Mouse (Mus musculus) kidney, embryonic 14.5 days (tissue): Measurements from ENCODE around the gene Svopl. TPM values are rescaled to one million over a fixed set of nuclear protein-coding genes. Genes with fewer than 3 reads are reported as not detected.

Experiments
- ATAC-seq: fragments of 200-750 bp; cut with Nextera tagmentation; 2 replicates; pipeline ENCODE4 v1.8.0; 2017; ENCODE audit warnings: moderate number of reproducible peaks, mild to moderate bottlenecking, moderate TSS enrichment, moderate library complexity; ENCODE audit not compliant: low FRiP score, low TSS enrichment
- H3K27ac ChIP-seq: fragments of 300-500 bp; sonication (generic); 2 replicates; pipeline ENCODE4 v1.5.1; 2014; ENCODE audit warnings: low read depth, mild to moderate bottlenecking, low read length, moderate library complexity, mixed read lengths
- H3K27me3 ChIP-seq: fragments of 300-500 bp; sonication (generic); 2 replicates; pipeline ENCODE4 v1.6.1; 2014; ENCODE audit warnings: mild to moderate bottlenecking, low read length; ENCODE audit not compliant: control insufficient read depth, insufficient read depth
- H3K36me3 ChIP-seq: fragments of 300-500 bp; sonication (generic); 2 replicates; pipeline ENCODE4 v1.6.1; 2014; ENCODE audit warnings: low read length, mixed read lengths; ENCODE audit not compliant: control insufficient read depth, insufficient read depth
- H3K4me1 ChIP-seq: fragments of 300-500 bp; sonication (generic); 2 replicates; pipeline ENCODE4 v1.6.1; 2014; ENCODE audit warnings: low read length, mixed read lengths; ENCODE audit not compliant: control insufficient read depth, insufficient read depth
- H3K4me2 ChIP-seq: fragments of 300-500 bp; sonication (generic); replicated peaks from 2 replicates; pipeline ENCODE4 v1.6.1; 2014; ENCODE audit warnings: low read depth, mild to moderate bottlenecking, low read length
- H3K4me3 ChIP-seq: fragments of 300-500 bp; sonication (generic); 2 replicates; pipeline ENCODE4 v1.5.1; 2014; ENCODE audit warnings: mild to moderate bottlenecking, low read length
- H3K9ac ChIP-seq: fragments of 300-500 bp; sonication (generic); 2 replicates; pipeline ENCODE4 v1.6.1; 2014; ENCODE audit warnings: low read depth, mild to moderate bottlenecking, low read length, moderate library complexity
- H3K9me3 ChIP-seq: fragments of 300-500 bp; sonication (generic); 2 replicates; pipeline ENCODE4 v1.6.1; 2016; ENCODE audit warnings: low read length; ENCODE audit not compliant: control insufficient read depth
- WGBS: fragments of 180-500 bp; shearing (Covaris S2); extraction: QIAGEN DNeasy Blood & Tissue Kit; methylation state at CpG from one replicate; pipeline ENCODE4 v1.1.7; 2014; 5-methylcytosine and 5-hydroxymethylcytosine counted together
- polyA plus RNA-seq: library from polyadenylated mRNA; unstranded; fragments of >200 nt; fragmentation: Nextera tagmentation; extraction: Ambion mirVana; gene quantifications from 2 replicates; pipeline ENCODE4 v1.2.1, GENCODE M21; 2014

Gene Svopl
- polyA plus RNA-seq, 1 experiment from 2014 or later = 17.8 TPM

DNA sequence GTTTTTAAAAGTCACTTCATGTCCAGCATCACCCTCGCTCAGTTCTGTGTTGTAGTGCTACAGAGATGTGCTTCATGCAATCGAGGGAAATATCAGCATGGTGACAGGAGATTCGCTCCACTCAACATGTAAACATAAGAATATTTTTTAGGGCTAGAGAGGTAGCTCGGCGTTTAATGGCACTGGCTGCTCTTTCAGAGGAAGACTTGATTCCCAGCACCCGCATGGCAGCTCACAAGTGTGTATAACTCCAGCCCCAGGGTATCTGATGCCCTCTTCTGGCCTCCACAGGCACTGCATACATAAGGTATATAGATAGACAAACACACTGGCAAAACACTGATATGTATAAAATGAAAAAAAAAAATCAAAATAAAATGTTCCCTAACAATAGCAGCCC, 2.8 kb upstream of the Svopl start:
- 77% methylated on average over 6 of the region's 6 CpGs for WGBS
- H3K27me3 ChIP-seq = no peaks in the 10 kb centered on the region
- H3K4me3 ChIP-seq = no peak overlapping the region
- H3K27ac ChIP-seq = peak overlapping the region; percentile 91
- H3K36me3 ChIP-seq = no peaks in the 10 kb centered on the region
- peaks cover under 1% of the 10 kb centered on the region; the same call in 1 of the 2 replicates for H3K9me3 ChIP-seq
- ATAC-seq = no peak
- H3K4me2 ChIP-seq = no peak overlapping the region
- H3K9ac ChIP-seq = no peak overlapping the region
- H3K4me1 ChIP-seq = peaks cover 25% of the 10 kb centered on the region

DNA sequence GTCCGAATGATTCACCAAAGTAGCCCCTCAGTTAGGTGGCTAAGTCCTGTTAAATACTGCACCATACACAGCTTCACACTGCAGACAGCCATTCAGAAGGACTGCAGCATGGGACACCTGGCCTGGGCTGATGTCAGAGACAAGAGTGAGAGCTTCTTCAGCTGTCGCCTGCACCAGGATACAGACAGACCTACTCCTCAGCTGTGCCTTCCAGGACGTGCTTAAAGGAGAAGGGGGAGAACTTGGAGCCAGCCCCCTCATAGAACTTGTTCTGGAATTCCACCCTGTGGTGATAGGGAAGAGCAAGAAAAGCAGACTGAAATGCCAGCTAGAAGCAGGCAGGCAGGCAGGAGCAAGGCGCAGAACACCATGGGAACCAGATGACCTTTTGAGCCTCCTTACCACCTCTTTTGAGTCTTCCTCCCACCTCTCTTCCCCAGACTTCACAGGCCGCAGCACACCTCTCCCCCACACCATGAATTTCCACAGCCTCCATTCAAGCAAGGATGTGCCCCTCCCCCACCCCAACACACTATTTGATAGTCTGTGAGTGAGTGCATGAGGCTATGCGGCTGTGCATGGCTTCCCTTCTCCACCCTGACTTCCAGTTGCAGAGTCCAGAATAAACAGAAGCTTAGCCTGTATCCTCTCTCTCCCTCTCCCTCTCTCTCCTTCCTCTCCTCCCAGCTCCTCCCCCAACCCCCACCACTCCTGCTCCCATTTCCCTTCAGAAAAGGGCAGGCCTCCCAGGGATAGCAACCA, 2.2 kb upstream of the Svopl start:
- H3K27ac ChIP-seq = peak overlapping the region; percentile 91
- H3K9ac ChIP-seq = no peak overlapping the region
- H3K4me2 ChIP-seq = no peak overlapping the region
- peaks cover 3% of the 10 kb centered on the region; the same call in 1 of the 2 replicates for H3K9me3 ChIP-seq
- ATAC-seq = peak; percentile 88
- no peak overlapping the region for H3K4me3 ChIP-seq
- no peaks in the 10 kb centered on the region for H3K36me3 ChIP-seq
- peaks cover 25% of the 10 kb centered on the region for H3K4me1 ChIP-seq
- 23% methylated on average over 6 of the region's 6 CpGs for WGBS
- H3K27me3 ChIP-seq = no peaks in the 10 kb centered on the region

GRCm38 (mm10) chr6:38048003-38048402, 1.2 kb upstream of the Svopl start:
- H3K9ac ChIP-seq = no peak overlapping the region
- H3K36me3 ChIP-seq = no peaks in the 10 kb centered on the region
- H3K4me1 ChIP-seq = peaks cover 25% of the 10 kb centered on the region
- peak overlapping the region; percentile 91; the same call in 1 of the 2 replicates for H3K27ac ChIP-seq
- ATAC-seq = peak; percentile 24; the same call in 1 of the 2 replicates
- no peak overlapping the region for H3K4me3 ChIP-seq
- H3K27me3 ChIP-seq = no peaks in the 10 kb centered on the region
- WGBS = 69% methylated on average over 4 of the region's 4 CpGs
- peaks cover 3% of the 10 kb centered on the region; the same call in 1 of the 2 replicates for H3K9me3 ChIP-seq
- H3K4me2 ChIP-seq = no peak overlapping the region

- H3K27ac ChIP-seq = peak overlapping the region; percentile 69; the same call in 1 of the 2 replicates
- H3K27me3 ChIP-seq = no peaks in the 10 kb centered on the region
- H3K9me3 ChIP-seq = no peaks in the 10 kb centered on the region
- no peak overlapping the region for H3K9ac ChIP-seq
- 73% methylated on average over 5 of the region's 5 CpGs for WGBS
- H3K4me1 ChIP-seq = peaks cover 15% of the 10 kb centered on the region
- no peak overlapping the region for H3K4me2 ChIP-seq
- H3K36me3 ChIP-seq = no peaks in the 10 kb centered on the region
- H3K4me3 ChIP-seq = no peak overlapping the region
- no peak for ATAC-seq
Measured at GRCm38 (mm10) chr6:38032801-38033566, 13.8 kb downstream of the Svopl start.

DNA sequence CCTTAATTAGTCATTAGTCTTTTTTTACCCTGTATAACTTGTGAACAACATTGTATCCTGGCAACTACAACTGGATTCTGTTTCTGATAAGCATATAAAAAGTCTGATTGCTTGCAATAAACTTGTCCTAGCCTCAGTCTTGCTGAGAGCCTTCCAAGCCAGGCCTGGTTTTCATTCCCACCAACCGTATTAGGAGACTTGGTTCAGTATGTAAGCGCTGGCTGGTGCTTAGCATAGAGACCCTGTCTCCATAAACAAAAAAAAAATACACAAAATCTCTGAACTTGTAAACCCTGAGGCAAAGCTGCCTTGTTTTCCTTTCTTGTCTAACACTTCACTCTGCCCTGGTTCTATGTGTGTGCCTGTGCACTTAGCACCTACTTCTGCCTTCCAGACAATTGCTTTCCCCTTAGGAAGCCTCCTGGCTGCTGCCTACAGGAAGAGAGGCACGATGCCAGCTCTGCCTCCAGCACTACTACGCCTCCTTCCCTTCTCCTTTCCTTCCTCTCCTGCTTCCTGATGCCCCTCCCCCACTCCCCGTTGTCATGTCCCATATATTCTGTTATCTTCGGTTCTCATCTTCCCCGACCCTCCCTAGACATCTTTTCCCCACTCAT, 14.8 kb downstream of the Svopl start:
- H3K27me3 ChIP-seq = no peaks in the 10 kb centered on the region
- peaks cover 15% of the 10 kb centered on the region for H3K4me1 ChIP-seq
- H3K27ac ChIP-seq = peak overlapping the region; percentile 69; the same call in 1 of the 2 replicates
- ATAC-seq = no peak
- no peak overlapping the region for H3K4me3 ChIP-seq
- H3K9me3 ChIP-seq = no peaks in the 10 kb centered on the region
- no peak overlapping the region for H3K4me2 ChIP-seq
- H3K9ac ChIP-seq = no peak overlapping the region
- no peaks in the 10 kb centered on the region for H3K36me3 ChIP-seq
- WGBS = 41% methylated on average over 7 of the region's 7 CpGs

DNA sequence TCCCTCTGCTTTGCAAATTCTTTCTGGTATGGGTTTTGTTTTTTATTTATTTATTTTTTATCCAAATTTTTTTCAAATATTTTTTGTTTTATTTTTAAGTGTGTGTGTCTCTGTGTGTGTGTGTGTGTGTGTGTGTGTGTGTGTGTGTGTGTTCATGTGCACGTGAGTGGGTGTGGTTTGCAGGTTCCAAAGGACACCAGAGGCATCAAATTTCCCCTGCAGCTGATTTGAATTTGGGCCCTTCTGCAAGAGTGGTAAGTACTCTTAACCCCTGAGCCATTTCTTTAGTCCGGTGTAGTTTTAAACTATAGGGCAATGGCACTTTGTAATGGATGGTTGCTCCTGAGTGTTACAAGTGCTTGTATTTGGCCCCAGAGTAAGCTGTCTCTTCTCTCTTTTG, 18.6 kb downstream of the Svopl start:
- Histone ChIP-seq H3K9ac (no peak overlapping the region), H3K4me3 (no peak overlapping the region), H3K27ac (no peak overlapping the region), H3K4me1 (peaks cover 15% of the 10 kb centered on the region), H3K36me3 (no peaks in the 10 kb centered on the region), H3K9me3 (no peaks in the 10 kb centered on the region), H3K4me2 (no peak overlapping the region), H3K27me3 (no peaks in the 10 kb centered on the region)
- no peak for ATAC-seq
- WGBS = 30% methylated on average over 2 of the region's 2 CpGs

- H3K4me3 ChIP-seq = no peak overlapping the region
- no peak for ATAC-seq
- WGBS = 69% methylated on average over 1 of the region's 1 CpGs
Measured at GRCm38 (mm10) chr6:38027771-38028170, 19.0 kb downstream of the Svopl start.

DNA sequence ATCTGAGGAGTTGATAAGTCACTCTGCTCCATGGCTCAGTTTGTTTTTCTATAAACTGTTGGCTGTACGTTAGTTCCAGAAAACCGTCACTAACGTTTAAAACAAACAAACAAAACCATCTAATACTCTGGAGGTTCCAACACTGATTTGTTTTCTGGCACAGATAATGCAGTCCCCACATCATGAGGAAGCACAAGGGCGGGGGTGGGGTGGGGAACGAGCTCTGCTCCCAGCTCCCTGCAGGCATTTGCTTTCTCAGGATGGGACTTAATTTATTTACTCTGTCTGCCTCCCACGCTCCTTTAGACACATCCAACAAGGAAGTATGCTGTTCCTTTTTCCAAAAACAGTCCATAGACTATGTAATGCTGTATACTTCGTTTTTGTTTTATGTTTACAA, 23.5 kb downstream of the Svopl start:
- no peak overlapping the region for H3K4me2 ChIP-seq
- H3K36me3 ChIP-seq = no peaks in the 10 kb centered on the region
- peak; percentile 60; the same call in 1 of the 2 replicates for ATAC-seq
- WGBS = 17% methylated on average over 7 of the region's 7 CpGs
- no peaks in the 10 kb centered on the region for H3K27me3 ChIP-seq
- no peaks in the 10 kb centered on the region for H3K9me3 ChIP-seq
- H3K4me1 ChIP-seq = peaks cover 4% of the 10 kb centered on the region
- no peak overlapping the region for H3K4me3 ChIP-seq
- no peak overlapping the region for H3K27ac ChIP-seq
- no peak overlapping the region for H3K9ac ChIP-seq

More at GRCm38 (mm10) chr6:38027771-38028170, 19.0 kb downstream of the Svopl start:
- no peaks in the 10 kb centered on the region for H3K36me3 ChIP-seq
- H3K27me3 ChIP-seq = no peaks in the 10 kb centered on the region
- H3K27ac ChIP-seq = no peak overlapping the region
- no peak overlapping the region for H3K9ac ChIP-seq
- H3K4me2 ChIP-seq = no peak overlapping the region
- H3K4me1 ChIP-seq = peaks cover 13% of the 10 kb centered on the region
- H3K9me3 ChIP-seq = no peaks in the 10 kb centered on the region
